Mouse (Mus musculus): ENCODE measurements at regions not wholly inside any gene's neighbourhood (a gene's known extent, or its start where the extent isn't known, plus 50 kb on each side); places are given as distances from the start of the nearest gene placed in this dataset.
"Not testable (repeated sequence)": the region's sequence is repeated elsewhere in the genome, so short reads cannot be mapped to it uniquely, and the experiment has no call there.

- not testable (repeated sequence) for DNase-seq (ENCODE audit: inconsistent age in 2 of 2, low spot score in 1 of 2)
Measured at GRCm38 (mm10) chr14:26319821-26320220, 62.1 kb downstream of the Duxbl3 start.

- DNase-seq (ENCODE audit: inconsistent age in 2 of 2, low spot score in 1 of 2), result peak; percentile 37 to 63
Measured at GRCm38 (mm10) chr14:26320736-26321135, 63.0 kb downstream of the Duxbl3 start.

- DNase-seq (ENCODE audit: inconsistent age in 2 of 2, low spot score in 1 of 2), result no peak
Measured at GRCm38 (mm10) chr14:26328562-26328961, 70.8 kb downstream of the Duxbl3 start.

- no peak for DNase-seq (ENCODE audit: inconsistent age in 2 of 2, low spot score in 1 of 2)
Measured at GRCm38 (mm10) chr14:26341111-26341510, 83.3 kb downstream of the Duxbl3 start.

- peak; percentile 50 to 72 for DNase-seq (ENCODE audit: inconsistent age in 2 of 2, low spot score in 1 of 2)
Measured at GRCm38 (mm10) chr14:26345227-26345626, 87.5 kb downstream of the Duxbl3 start.

- no peak for DNase-seq (ENCODE audit: inconsistent age in 2 of 2, low spot score in 1 of 2)
Measured at GRCm38 (mm10) chr14:26347296-26347695, 89.5 kb downstream of the Duxbl3 start.

GRCm38 (mm10) chr14:26352927-26353326, 95.2 kb downstream of the Duxbl3 start:
- no peak for DNase-seq (ENCODE audit: inconsistent age in 2 of 2, low spot score in 1 of 2)

GRCm38 (mm10) chr14:26357242-26357641, 99.5 kb downstream of the Duxbl3 start:
- DNase-seq (ENCODE audit: inconsistent age in 2 of 2, low spot score in 1 of 2), result peak; percentile 84 to 92

GRCm38 (mm10) chr14:26357996-26358395, 100.2 kb downstream of the Duxbl3 start:
- peak; percentile 28 to 67 for DNase-seq (ENCODE audit: inconsistent age in 2 of 2, low spot score in 1 of 2)

GRCm38 (mm10) chr14:26360071-26360470, 102.3 kb downstream of the Duxbl3 start:
- DNase-seq (ENCODE audit: inconsistent age in 2 of 2, low spot score in 1 of 2), result no peak

- no peak for DNase-seq (ENCODE audit: inconsistent age in 2 of 2, low spot score in 1 of 2)
Measured at GRCm38 (mm10) chr14:26361206-26361605, 103.4 kb downstream of the Duxbl3 start.
